Comparison of ENCODE assay signal across 15 mouse cellular contexts in genomic region chr3:144257196-144257595, GRCm38 (mm10).
"Had no signal": no experiment of that assay in that cellular context is flagged by ENCODE, and none has a peak within 500 bp of the region (broad histone marks: within the 10 kb centered on the region; RNA-seq: fewer than 3 reads in every experiment).

No protein-coding gene starts in this region.

- H3K27ac ChIP-seq: kidney, embryonic 15.5 days; left cerebral cortex, adult 2 months; limb, embryonic 10.5 days; liver, embryonic 15.5 days; midbrain, embryonic 15.5 days; neural tube, embryonic 13.5 days had no signal

- H3K9ac ChIP-seq: kidney, embryonic 15.5 days; liver, embryonic 15.5 days; midbrain, embryonic 15.5 days; neural tube, embryonic 13.5 days had no signal

- ATAC-seq: lung, postnatal 0 days; midbrain, embryonic 15.5 days had no signal

- H3K36me3 ChIP-seq: kidney, embryonic 15.5 days; limb, embryonic 10.5 days; liver, embryonic 15.5 days; midbrain, embryonic 15.5 days; neural tube, embryonic 13.5 days had no signal

- H3K27me3 ChIP-seq: kidney, embryonic 15.5 days; liver, embryonic 15.5 days; midbrain, embryonic 15.5 days; neural tube, embryonic 13.5 days had no signal

- H3K4me2 ChIP-seq: kidney, embryonic 15.5 days; liver, embryonic 11.5 days; liver, embryonic 15.5 days; midbrain, embryonic 11.5 days; midbrain, embryonic 15.5 days; neural tube, embryonic 13.5 days had no signal

- DNase-seq: kidney, postnatal 25 days; lung, adult 2 months; lung, postnatal 36 days; right cerebral cortex, adult 18-20 months; right cerebral cortex, postnatal 25 days; thymus, postnatal 36 days had no signal

- H3K4me1 ChIP-seq: kidney, embryonic 15.5 days; liver, embryonic 15.5 days; midbrain, embryonic 15.5 days had no signal

- H3K4me3 ChIP-seq: kidney, embryonic 15.5 days; left cerebral cortex, adult 2 months; limb, embryonic 10.5 days; liver, embryonic 15.5 days; midbrain, embryonic 15.5 days; neural tube, embryonic 13.5 days had no signal

- H3K9me3 ChIP-seq: kidney, embryonic 15.5 days; limb, embryonic 10.5 days; liver, embryonic 15.5 days; midbrain, embryonic 15.5 days; neural tube, embryonic 13.5 days had no signal
